Mouse (Mus musculus): ENCODE data around the gene Copg1.

The Copg1 gene

DNA sequence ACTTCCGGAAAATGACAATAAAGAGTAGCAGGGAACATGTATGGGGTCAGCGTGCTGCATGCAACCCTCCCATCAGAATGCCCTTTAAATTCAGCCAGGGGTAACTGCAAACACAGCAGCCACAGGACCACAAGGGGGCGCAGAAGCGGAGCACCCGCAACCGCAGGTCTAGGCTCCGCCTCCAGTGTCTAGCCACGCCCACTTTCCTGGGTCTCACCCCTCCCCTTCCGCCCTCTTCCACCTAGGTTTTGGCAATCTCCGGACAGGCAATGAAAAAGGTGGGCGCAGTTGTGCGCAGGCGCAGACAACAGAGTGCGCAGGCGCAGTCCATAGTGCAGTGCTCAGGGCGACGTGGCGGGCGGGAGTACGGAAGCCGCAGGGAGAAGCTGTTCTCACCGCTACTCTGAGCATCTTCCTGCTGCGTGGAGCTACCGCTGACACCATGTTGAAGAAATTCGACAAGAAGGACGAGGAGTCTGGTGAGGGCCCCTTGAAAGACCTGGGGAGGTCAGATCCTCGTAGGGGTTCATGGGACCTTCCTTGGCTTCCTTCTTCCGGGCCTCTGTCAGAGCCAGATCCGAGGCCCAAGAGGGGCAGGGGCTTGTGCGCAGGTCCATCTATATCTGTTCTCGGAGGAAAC is at the start of gene Copg1:
TSS of gene Copg1 (plus strand) at position 221 of the 640 bp plus-strand sequence.
- DNase-seq (ENCODE audit: low read depth, low spot score) = peak; percentile 99

DNA sequence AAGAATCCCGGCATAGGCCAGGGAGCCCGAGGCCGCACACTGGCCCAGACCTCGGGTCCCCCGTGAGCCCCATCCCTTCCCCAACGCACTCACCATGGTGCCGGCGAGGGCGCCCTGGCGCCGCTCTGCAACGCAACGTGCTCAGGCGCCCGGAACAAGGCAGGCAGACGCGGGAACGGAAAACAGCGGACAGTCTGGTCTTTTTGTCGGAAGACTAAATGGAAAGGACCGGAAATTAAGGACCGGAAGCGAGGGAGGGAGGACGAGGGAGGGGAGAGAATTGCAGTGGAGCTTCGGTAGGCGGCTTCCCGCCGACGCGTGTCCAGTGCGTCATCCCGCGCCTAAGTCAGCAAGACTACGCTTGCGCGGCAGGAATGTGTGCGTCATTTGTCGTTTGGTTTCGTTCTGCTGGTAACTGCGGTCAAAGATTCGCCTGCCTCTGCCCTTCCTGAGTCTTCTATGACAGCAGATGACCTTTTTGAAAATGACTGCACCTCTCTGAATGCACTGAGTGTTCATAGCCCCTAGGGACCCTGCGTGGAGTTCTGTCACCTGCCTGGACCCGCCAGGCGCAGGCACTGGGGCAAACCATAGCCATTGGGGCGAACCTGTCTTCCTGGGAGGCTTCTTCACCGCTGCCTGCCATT is 48.9 kb upstream of the Copg1 start, which contains the start of gene Isy1:
TSS of gene Isy1 (minus strand) at position 248 of the 647 bp plus-strand sequence.
- DNase-seq (ENCODE audit: low read depth, low spot score) = peak; percentile 98

DNA sequence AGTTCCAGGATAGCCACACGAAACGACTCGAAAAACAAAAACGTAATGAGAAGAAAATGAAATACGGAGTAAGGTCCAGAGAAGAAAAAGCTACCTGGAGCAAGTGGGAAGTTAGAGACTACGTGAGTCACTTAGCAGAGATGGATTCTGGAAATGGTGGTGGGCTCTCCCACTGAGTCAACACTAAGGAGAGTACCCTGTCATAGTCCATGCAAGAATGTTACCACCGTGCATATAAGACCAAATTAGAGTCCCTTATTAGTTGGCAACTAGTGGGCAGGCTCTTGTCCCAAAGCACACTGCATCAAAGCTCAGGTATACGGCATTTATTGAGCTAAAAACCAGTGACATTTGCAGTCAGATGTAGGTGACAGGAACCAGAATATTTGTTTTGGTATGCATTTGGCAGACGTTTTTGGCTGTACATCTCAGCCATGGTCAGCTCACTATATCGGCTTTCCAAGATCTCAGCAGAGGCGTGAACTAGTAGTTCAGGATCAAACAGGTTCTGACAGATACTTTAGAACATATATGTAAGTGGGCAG is 47.7 kb upstream of the Copg1 start:
- DNase-seq (ENCODE audit: low read depth, low spot score) = no peak

DNA sequence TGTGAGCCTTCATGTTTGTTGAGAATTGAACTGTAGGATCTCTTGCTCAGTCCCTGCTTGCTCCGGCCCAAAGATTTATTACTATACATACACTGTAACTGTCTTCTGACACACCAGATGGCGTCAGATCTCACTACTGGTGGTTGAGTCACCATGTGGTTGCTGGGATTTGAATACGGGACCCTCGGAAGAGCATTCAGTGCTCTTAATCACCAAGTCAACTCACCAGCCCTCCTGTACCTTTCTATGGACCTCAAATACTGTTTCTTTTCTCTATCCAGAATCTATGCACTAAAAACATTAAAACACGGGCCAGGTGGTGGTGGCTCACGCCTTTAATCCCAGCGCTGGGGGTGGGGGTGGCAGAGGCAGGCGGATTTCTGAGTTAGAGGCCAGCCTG is 46.0 kb upstream of the Copg1 start:
- DNase-seq (ENCODE audit: low read depth, low spot score) = no peak

- peak; percentile 77 for DNase-seq (ENCODE audit: low read depth, low spot score)
Measured at GRCm38 (mm10) chr6:87842254-87842653, 45.4 kb upstream of the Copg1 start.

- no peak for DNase-seq (ENCODE audit: low read depth, low spot score)
Measured at GRCm38 (mm10) chr6:87845031-87845695, 42.5 kb upstream of the Copg1 start.

GRCm38 (mm10) chr6:87846813-87847212 is 40.8 kb upstream of the Copg1 start:
- no peak for DNase-seq (ENCODE audit: low read depth, low spot score)

GRCm38 (mm10) chr6:87849780-87850154 is 37.8 kb upstream of the Copg1 start:
- peak; percentile 71 for DNase-seq (ENCODE audit: low read depth, low spot score)

GRCm38 (mm10) chr6:87850155-87850899 is 37.3 kb upstream of the Copg1 start:
- DNase-seq (ENCODE audit: low read depth, low spot score) = peak; percentile 68

GRCm38 (mm10) chr6:87850900-87851614 is 36.6 kb upstream of the Copg1 start, which contains the start of gene Cnbp:
Gene Cnbp (minus strand): TSS chr6:87851106.
- DNase-seq (ENCODE audit: low read depth, low spot score) = peak; percentile 99

DNA sequence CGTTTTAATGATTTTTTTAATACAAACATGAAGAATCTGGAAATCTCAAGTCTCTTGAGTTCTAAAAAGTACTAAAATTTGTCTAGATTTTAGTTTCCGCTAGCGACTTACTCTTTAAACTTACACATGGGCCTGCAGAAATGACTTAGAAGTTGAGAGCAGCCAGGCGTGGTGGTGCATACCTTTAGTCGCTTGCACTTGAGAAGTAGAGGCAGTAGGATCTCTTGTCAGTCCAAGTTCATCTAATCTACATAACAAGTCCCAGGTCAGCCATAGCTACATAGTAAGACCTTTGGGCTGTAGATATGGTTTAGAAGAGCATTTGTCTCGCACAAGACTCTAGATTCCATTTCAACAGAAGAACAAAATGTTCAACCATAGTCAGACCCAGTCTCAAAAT is 35.7 kb upstream of the Copg1 start:
- peak; percentile 47 for DNase-seq (ENCODE audit: low read depth, low spot score)

DNA sequence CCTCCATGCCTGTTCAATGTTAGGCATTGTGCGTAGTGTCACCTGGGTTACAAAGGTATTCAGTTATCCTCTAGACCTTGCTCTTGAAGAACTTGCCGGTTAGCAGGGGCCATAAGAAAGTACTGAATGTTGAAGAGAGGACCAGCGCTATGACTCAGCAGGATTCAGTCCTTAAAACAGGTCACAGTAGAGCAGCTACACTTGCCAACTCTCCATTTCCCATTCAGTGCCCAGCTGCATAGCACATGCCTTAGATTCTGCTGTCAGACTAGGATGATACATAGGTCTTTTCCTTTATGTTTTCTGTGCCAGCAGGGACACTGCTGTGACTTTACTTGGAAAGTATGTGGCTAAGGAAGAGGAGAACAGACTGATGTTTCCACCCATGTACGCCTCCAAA is 34.2 kb upstream of the Copg1 start:
- DNase-seq (ENCODE audit: low read depth, low spot score) = no peak

DNA sequence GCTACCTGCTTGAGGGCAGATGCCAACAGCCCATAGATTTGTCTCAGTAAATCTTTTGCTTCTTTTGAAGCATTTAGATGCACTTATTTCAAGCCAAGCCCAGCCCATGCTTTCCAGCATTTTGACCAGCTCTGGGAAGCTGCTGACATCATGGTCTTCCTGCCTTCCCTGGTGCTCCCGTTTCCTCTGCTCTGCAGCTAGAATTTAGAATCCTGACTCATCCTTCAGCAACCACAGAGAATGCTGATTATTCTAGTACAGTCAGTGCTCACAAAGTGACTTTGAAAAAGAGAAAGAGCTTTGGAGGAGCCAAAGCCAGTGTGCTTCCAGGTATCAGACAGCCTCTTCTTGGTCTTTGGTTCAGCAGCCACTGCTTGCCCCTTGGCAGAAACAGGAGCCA is 30.5 kb upstream of the Copg1 start:
- DNase-seq (ENCODE audit: low read depth, low spot score) = no peak

- no peak for DNase-seq (ENCODE audit: low read depth, low spot score)
Measured at GRCm38 (mm10) chr6:87866211-87866610, 21.4 kb upstream of the Copg1 start.

DNA sequence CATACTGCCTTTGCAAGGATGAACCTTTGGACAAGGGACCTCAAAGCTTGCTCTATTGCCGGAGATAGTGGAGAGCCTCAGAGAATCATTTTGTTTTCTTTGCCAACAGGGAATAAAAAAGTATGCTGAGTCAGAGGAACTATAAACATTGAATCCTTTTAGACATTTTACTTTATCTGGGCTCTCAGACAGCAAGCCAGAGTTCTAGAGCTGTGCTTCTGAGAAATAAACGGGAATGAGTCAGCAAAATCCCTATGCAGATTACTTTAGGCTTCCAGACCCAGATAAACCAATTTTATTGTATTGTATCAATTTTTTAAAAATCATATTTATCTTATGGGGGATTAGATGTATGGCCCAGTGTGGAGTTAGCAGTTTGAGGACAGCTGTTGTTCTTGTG is 20.4 kb upstream of the Copg1 start:
- DNase-seq (ENCODE audit: low read depth, low spot score) = no peak

DNA sequence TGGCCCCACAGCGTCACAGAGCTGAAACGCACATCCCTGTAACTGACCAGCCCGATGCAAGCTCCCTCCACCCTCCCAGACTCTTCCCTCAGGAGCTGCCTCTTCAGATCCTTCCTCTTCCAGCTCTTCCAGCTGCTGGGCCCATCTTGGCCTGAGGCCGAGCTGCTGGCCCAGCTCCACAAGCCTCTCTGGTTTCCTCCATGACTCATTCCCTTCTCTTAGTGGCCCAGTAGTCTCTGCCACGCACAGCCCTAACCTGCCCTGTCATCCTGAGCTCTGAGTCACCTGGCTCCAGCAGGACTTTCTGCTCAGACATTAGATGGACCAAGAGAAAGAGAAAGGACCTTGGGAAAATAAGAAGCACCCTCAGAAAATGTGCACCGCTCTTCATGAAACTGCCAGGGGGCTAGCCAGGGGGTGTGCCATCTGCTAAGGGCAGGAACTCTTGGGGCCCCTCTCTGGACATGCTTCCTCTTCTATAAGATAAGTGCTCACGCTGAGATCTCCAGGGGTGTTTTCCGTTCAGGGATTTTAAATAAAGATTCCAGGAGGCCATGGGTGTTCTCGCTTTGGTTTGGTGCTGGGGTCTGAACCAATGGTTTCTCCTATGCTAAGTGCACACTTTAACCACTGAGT is 18.6 kb upstream of the Copg1 start:
- no peak for DNase-seq (ENCODE audit: low read depth, low spot score)

DNA sequence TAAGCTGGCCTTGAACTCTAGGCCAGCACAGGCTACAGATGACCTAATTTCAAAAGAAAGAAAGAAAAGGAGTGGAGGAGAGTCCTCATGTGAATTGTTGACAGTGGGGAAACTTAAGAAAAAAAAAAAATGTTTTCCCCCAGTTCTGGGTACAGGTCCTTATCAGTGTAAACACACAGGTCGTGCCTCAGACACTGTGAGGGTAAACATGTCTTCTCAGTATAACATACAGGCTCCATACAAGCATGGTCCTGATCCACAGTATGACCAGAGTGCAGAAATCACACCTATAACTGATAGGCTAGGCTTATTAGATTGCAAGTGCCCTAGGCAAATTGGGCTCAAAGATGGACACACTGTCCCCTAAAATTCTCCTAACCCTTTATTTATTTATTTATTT is 17.2 kb upstream of the Copg1 start:
- DNase-seq (ENCODE audit: low read depth, low spot score) = no peak

GRCm38 (mm10) chr6:87871240-87871639 is 16.4 kb upstream of the Copg1 start:
- DNase-seq (ENCODE audit: low read depth, low spot score) = peak; percentile 80

- DNase-seq (ENCODE audit: low read depth, low spot score) = no peak
Measured at GRCm38 (mm10) chr6:87873104-87873503, 14.5 kb upstream of the Copg1 start.

GRCm38 (mm10) chr6:87873963-87874362 is 13.7 kb upstream of the Copg1 start:
- peak; percentile 39 for DNase-seq (ENCODE audit: low read depth, low spot score)

DNA sequence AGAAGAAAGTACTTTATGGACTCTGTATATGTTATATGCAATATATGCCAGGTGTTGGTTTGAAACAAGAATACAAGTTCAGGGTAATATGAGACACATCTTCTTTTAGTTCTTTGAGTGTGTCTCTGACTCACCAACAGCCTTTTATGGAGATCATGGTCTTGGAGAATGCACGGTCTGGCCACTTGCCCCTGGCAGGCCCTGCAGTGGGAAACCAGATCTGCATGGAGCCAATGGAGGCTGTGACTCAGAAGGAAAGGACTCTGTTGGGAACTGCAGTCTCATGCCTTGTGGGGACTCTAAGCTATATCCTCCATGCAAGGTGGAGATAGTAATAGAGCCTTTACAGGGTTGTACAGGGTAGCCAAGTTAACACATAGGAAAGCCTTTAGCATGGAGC is 12.5 kb upstream of the Copg1 start:
- DNase-seq (ENCODE audit: low read depth, low spot score) = no peak

Data from ZHBTc4 (cell line).